Mouse (Mus musculus) CH12.LX (cell line): ENCODE data around the gene 1500011B03Rik. TPM values are rescaled to one million over a fixed set of nuclear protein-coding genes. Genes with fewer than 3 reads are reported as not detected.

Source experiments
- DNase-seq: peaks from one replicate; pipeline ENCODE4 v3.0.0-alpha.2; 2013; ENCODE audit errors: extremely low read depth
- H3K27ac ChIP-seq: 2 replicates; pipeline ENCODE4 v1.5.1; 2012; ENCODE audit warnings: low read depth, mild to moderate bottlenecking, control low read depth, moderate library complexity; ENCODE audit not compliant: insufficient read depth
- H3K27me3 ChIP-seq: replicated peaks from 2 replicates; pipeline ENCODE3; 2012; ENCODE audit warnings: inconsistent platforms
- H3K36me3 ChIP-seq, 2 experiments: replicated peaks in 1 of 2; 2 replicates each; pipeline versions ENCODE3 to v1.6.1; 2012; ENCODE audit warnings: inconsistent platforms in 1 of 2, low read length in 1 of 2, mild to moderate bottlenecking in 1 of 2, mixed read lengths in 1 of 2, moderate library complexity in 1 of 2; ENCODE audit not compliant: control insufficient read depth in 1 of 2, insufficient read depth in 1 of 2
- H3K4me1 ChIP-seq, 2 experiments: 2 replicates each; pipeline ENCODE4 v1.6.1; 2012; ENCODE audit warnings: inconsistent platforms in 1 of 2, moderate library complexity in 1 of 2; ENCODE audit not compliant: insufficient read depth in 2 of 2, control insufficient read depth in 1 of 2
- H3K4me2 ChIP-seq: 2 replicates; pipeline ENCODE4 v1.6.1; 2012; ENCODE audit warnings: low read depth, mild to moderate bottlenecking, control low read depth; ENCODE audit not compliant: poor library complexity, insufficient read depth, severe bottlenecking
- H3K4me3 ChIP-seq, 3 experiments: fragments of 150-350 bp in 1 of 3; sonication (generic) in 1 of 3; replicated peaks in 1 of 3; 2 replicates each; pipeline versions ENCODE3 to v1.5.1; 2011 to 2012; ENCODE audit warnings: low read depth in 2 of 3, low read length in 2 of 3, mild to moderate bottlenecking in 2 of 3, moderate library complexity in 2 of 3, control low read depth in 1 of 3, improper control_type of control experiment in 1 of 3, inconsistent platforms in 1 of 3, mixed read lengths in 1 of 3; ENCODE audit not compliant: poor library complexity in 1 of 3
- H3K79me2 ChIP-seq: replicated peaks from 2 replicates; pipeline ENCODE4 v1.6.1; 2012; ENCODE audit warnings: mild to moderate bottlenecking, moderate library complexity; ENCODE audit not compliant: control insufficient read depth, poor library complexity, insufficient read depth, severe bottlenecking; ENCODE audit errors: extremely low read depth
- H3K9ac ChIP-seq: 2 replicates; pipeline ENCODE4 v1.6.1; 2012; ENCODE audit warnings: low read depth, mild to moderate bottlenecking, control low read depth, moderate library complexity; ENCODE audit not compliant: insufficient read depth
- H3K9me3 ChIP-seq: replicated peaks from 2 replicates; pipeline ENCODE3; 2012; ENCODE audit warnings: low read length, inconsistent platforms, mixed read lengths
- CHD1 ChIP-seq: IDR thresholded peaks from 2 replicates; pipeline ENCODE4 v1.6.1; 2012; ENCODE audit warnings: low read depth, low read length, improper control_type of control experiment, inconsistent platforms
- ELF1 ChIP-seq: IDR thresholded peaks from 2 replicates; pipeline ENCODE4 v1.6.1; 2014; ENCODE audit warnings: low read depth, mild to moderate bottlenecking, inconsistent platforms, low read length, improper control_type of control experiment
- HCFC1 ChIP-seq: IDR thresholded peaks from 2 replicates; pipeline ENCODE4 v1.6.1; 2012; ENCODE audit warnings: low read depth, mild to moderate bottlenecking, inconsistent platforms, low read length, improper control_type of control experiment
- JUN ChIP-seq: IDR thresholded peaks from 2 replicates; pipeline ENCODE4 v1.6.1; 2011; ENCODE audit warnings: low read depth, mild to moderate bottlenecking, low read length, improper control_type of control experiment, moderate library complexity; ENCODE audit not compliant: insufficient read depth
- JUND ChIP-seq: conservative IDR thresholded peaks from 2 replicates; pipeline ENCODE4 v1.6.1; 2011; ENCODE audit warnings: low read depth, low read length, improper control_type of control experiment
- MAFK ChIP-seq: IDR thresholded peaks from 2 replicates; pipeline ENCODE4 v1.6.1; 2011; ENCODE audit warnings: low read length, improper control_type of control experiment; ENCODE audit not compliant: insufficient replicate concordance
- MAX ChIP-seq: IDR thresholded peaks from 2 replicates; pipeline ENCODE4 v1.6.1; 2011; ENCODE audit warnings: low read length, improper control_type of control experiment
- MEF2A ChIP-seq: IDR thresholded peaks from 2 replicates; pipeline ENCODE4 v1.6.1; 2014; ENCODE audit warnings: low read depth, mild to moderate bottlenecking, inconsistent platforms, low read length, improper control_type of control experiment, borderline replicate concordance
- MXI1 ChIP-seq: IDR thresholded peaks from 2 replicates; pipeline ENCODE4 v1.6.1; 2011; ENCODE audit warnings: mild to moderate bottlenecking, low read depth, low read length, improper control_type of control experiment
- NELFE ChIP-seq: IDR thresholded peaks from 2 replicates; pipeline ENCODE4 v1.6.1; 2011; ENCODE audit warnings: low read depth, low read length, improper control_type of control experiment
- NRF1 ChIP-seq: IDR thresholded peaks from 2 replicates; pipeline ENCODE4 v1.6.1; 2014; ENCODE audit warnings: low read depth, mild to moderate bottlenecking, inconsistent platforms, low read length, improper control_type of control experiment, moderate library complexity
- POLR2A ChIP-seq: IDR thresholded peaks from 2 replicates; pipeline ENCODE4 v1.6.1; 2011; ENCODE audit warnings: low read depth, mild to moderate bottlenecking, improper control_type of control experiment, low read length
- POLR2AphosphoS2 ChIP-seq: IDR thresholded peaks from 2 replicates; pipeline ENCODE4 v1.6.1; 2011; ENCODE audit warnings: low read depth, low read length, improper control_type of control experiment
- SIN3A ChIP-seq: IDR thresholded peaks from 2 replicates; pipeline ENCODE4 v1.6.1; 2012; ENCODE audit warnings: low read length, improper control_type of control experiment, inconsistent platforms
- SMC3 ChIP-seq: IDR thresholded peaks from 2 replicates; pipeline ENCODE4 v1.6.1; 2011; ENCODE audit warnings: low read depth, low read length, improper control_type of control experiment
- TBP ChIP-seq: conservative IDR thresholded peaks from 2 replicates; pipeline ENCODE4 v1.6.1; 2011; ENCODE audit warnings: low read depth, low read length, improper control_type of control experiment
- ZMIZ1 ChIP-seq: IDR thresholded peaks from 2 replicates; pipeline ENCODE4 v1.6.1; 2012; ENCODE audit warnings: low read depth, mild to moderate bottlenecking, inconsistent platforms, low read length, improper control_type of control experiment
- dilution Hi-C: fragments of 300-500 bp; cut with MboI; formaldehyde crosslinking; loops from 2 replicates; pipeline ENCODE4 v1.14.3; 2020; ENCODE audit warnings: low sequenced_read_pairs; ENCODE audit not compliant: extremely low pct_unique_long_range_greater_than_20kb, extremely low pct_ligation_motif_present
- in situ Hi-C: fragments of 300-500 bp; cut with MboI; formaldehyde crosslinking; loops from 3 replicates; pipeline ENCODE4 v1.14.3; 2019; ENCODE audit warnings: low sequenced_read_pairs, low pct_ligation_motif_present, low pct_unique_long_range_greater_than_20kb, mixed read lengths
- polyA plus RNA-seq: library from polyadenylated mRNA; unstranded; fragments of >175 nt; gene quantifications from 2 replicates; pipeline ENCODE4 v1.2.1, GENCODE M21; 2012; ENCODE audit warnings: low read depth; ENCODE audit not compliant: insufficient read length
- total RNA-seq, 2 experiments: library from RNA; depleted of rRNA; stranded (reverse); fragments of 300-350 nt in 1 of 2; fragments of >200 nt in 1 of 2; gene quantifications; 2 replicates each; pipeline ENCODE4 v1.2.3; 2012 to 2014

The 1500011B03Rik gene
- total and polyA plus RNA-seq, 3 experiments: 15.5 to 39.1 (median 31.4) TPM

- in situ Hi-C loops: no loop called here
Observed at GRCm38 (mm10) chr5:114827427-114827826, 4.2 kb upstream of the 1500011B03Rik start.

GRCm38 (mm10) chr5:114825978-114826691, 2.9 kb upstream of the 1500011B03Rik start:
- Histone ChIP-seq H3K79me2 (no peaks in the 10 kb centered on the region), H3K27me3 (no peaks in the 10 kb centered on the region), H3K4me1 (peaks cover 0 to 7% of the 10 kb centered on the region in 2 experiments; a peak in 2 of 4 replicates), H3K9me3 (peaks cover 5% of the 10 kb centered on the region), H3K27ac (no peak overlapping the region), H3K4me2 (peak overlapping the region; percentile 81), H3K9ac (0 out of 2 replicates have a peak overlapping the region, but pooled peaks have one; percentile 35), H3K4me3 (peak overlapping the region; percentile 34 to 47 (median 36)), H3K36me3 (no peaks in the 10 kb centered on the region)
- in situ Hi-C loops: no loop called here
- TF ChIP-seq MEF2A: no peak
- TF ChIP-seq ZMIZ1: no peak
- peak; percentile 81 for TF ChIP-seq POLR2A
- TF ChIP-seq JUND: no peak
- no peak for TF ChIP-seq POLR2AphosphoS2
- no peak for TF ChIP-seq SIN3A
- TF ChIP-seq SMC3: no peak
- TF ChIP-seq MAFK: no peak
- no peak for TF ChIP-seq HCFC1
- 0 out of 2 replicates have a peak, but pooled peaks have one; percentile 41 for TF ChIP-seq TBP
- TF ChIP-seq NELFE: peak; percentile 26; the same call in 1 of the 2 replicates
- no peak for TF ChIP-seq NRF1
- TF ChIP-seq JUN: no peak
- no peak for TF ChIP-seq CHD1
- dilution Hi-C loops: no loop called here
- DNase-seq: peak; percentile 85

More at GRCm38 (mm10) chr5:114827427-114827826, 4.2 kb upstream of the 1500011B03Rik start:
- no peak overlapping the region for H3K9ac ChIP-seq
- no peaks in the 10 kb centered on the region for H3K79me2 ChIP-seq
- H3K36me3 ChIP-seq: no peaks in the 10 kb centered on the region
- DNase-seq: no peak
- peaks cover 0 to 7% of the 10 kb centered on the region in 2 experiments; a peak in 2 of 4 replicates for H3K4me1 ChIP-seq
- H3K4me3 ChIP-seq: no peak overlapping the region
- dilution Hi-C loops: no loop called here
- no peaks in the 10 kb centered on the region for H3K27me3 ChIP-seq
- TF ChIP-seq NELFE (no peak), ELF1 (no peak), MEF2A (no peak), MXI1 (no peak), MAX (no peak), JUN (no peak), SIN3A (no peak)
- peaks cover 2% of the 10 kb centered on the region for H3K9me3 ChIP-seq
- H3K27ac ChIP-seq: no peak overlapping the region
- no peak overlapping the region for H3K4me2 ChIP-seq
